Mouse (Mus musculus) kidney, adult 2 months (tissue): ENCODE measurements around the gene Enthd1.

Source experiments
- CTCF ChIP-seq: fragments of 200-500 bp; conservative IDR thresholded peaks from 2 replicates; pipeline ENCODE4 v1.5.1; 2011; ENCODE audit warnings: low read depth, mild to moderate bottlenecking, control low read depth, low read length, moderate library complexity, mixed read lengths; ENCODE audit not compliant: insufficient read depth, insufficient read length
- POLR2A ChIP-seq: fragments of 200-500 bp; IDR thresholded peaks from one replicate; pipeline ENCODE4 v1.6.1; 2011; ENCODE audit warnings: low read depth, low read length, control low read depth

GRCm38 (mm10) chr15:80563634-80564208 is 1.2 kb downstream of the Enthd1 start:
- TF ChIP-seq POLR2A (no peak), CTCF (peak; percentile 28; the same call in 1 of the 2 replicates)
